Mouse (Mus musculus): Measurements from ENCODE around the gene Tfap2e. TPM values are rescaled to one million over a fixed set of nuclear protein-coding genes. Genes with fewer than 3 reads are reported as not detected.

Tfap2e gene
- polyA plus RNA-seq, 1 experiment from 2014 or later, result 0.78 TPM

Other genes with a start within 250 kb of the Tfap2e start
- gene Ago4, start 202.8 kb downstream of the Tfap2e start, polyA plus RNA-seq (2014; fragmentation: Nextera tagmentation; extraction: Ambion mirVana), result 2.6 and 2.7 TPM in 2 replicates
- gene Clspn, start 179.3 kb downstream of the Tfap2e start, polyA plus RNA-seq (2014; fragmentation: Nextera tagmentation; extraction: Ambion mirVana), result 28.0 and 32.5 TPM in 2 replicates
- 4.4 and 5.7 TPM in 2 replicates for gene 5730409E04Rik, start 126.4 kb downstream of the Tfap2e start, polyA plus RNA-seq (2014; fragmentation: Nextera tagmentation; extraction: Ambion mirVana)
- gene Psmb2, start 58.6 kb downstream of the Tfap2e start, polyA plus RNA-seq (2014; fragmentation: Nextera tagmentation; extraction: Ambion mirVana), result 465 and 479 TPM in 2 replicates
- 28.4 and 31.1 TPM in 2 replicates for gene Ncdn, start 17.2 kb upstream of the Tfap2e start, polyA plus RNA-seq (2014; fragmentation: Nextera tagmentation; extraction: Ambion mirVana)
- gene AU040320, start 17.3 kb upstream of the Tfap2e start, polyA plus RNA-seq (2014; fragmentation: Nextera tagmentation; extraction: Ambion mirVana), result 18.8 and 20.8 TPM in 2 replicates
- gene Zmym4, start 231.9 kb upstream of the Tfap2e start, polyA plus RNA-seq (2014; fragmentation: Nextera tagmentation; extraction: Ambion mirVana), result 19.5 and 20.9 TPM in 2 replicates

All from embryonic facial prominence, embryonic 14.5 days (tissue).